9 mouse cellular contexts compared by ENCODE assay signal in the genomic region with DNA sequence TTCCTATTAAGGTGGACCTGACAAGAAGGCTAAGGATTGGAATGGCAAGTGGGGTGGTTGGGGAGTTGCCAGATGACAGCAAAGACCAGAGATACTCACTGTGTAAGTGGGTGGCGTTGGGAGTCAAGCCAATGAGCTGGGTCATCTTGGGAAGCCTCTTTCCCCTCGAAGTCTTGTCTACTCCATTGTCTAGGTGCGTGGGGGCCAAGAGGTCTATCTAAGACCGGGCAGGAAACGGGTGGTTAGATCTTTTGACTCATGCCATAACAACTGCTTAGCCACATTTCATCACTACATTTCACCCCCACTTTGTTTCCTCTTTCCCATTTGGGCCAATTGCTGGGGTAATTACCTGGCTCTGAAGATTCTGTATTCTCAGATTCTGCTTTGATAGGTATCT. TPM values are rescaled to one million over a fixed set of nuclear protein-coding genes. Genes with fewer than 3 reads are reported as not detected.
DNase-seq lines count a peak whose midpoint lies in the region; ATAC-seq and TF ChIP-seq lines count a peak whose summit lies in the region.
"Had no signal": no experiment of that assay in that cellular context is flagged by ENCODE, and none has a peak within 500 bp of the region (broad histone marks: within the 10 kb centered on the region; RNA-seq: fewer than 3 reads in every experiment).

No protein-coding gene starts in this region.

- H3K4me1 ChIP-seq in brown adipose tissue, adult 24 weeks (ENCODE audit: control insufficient read depth, insufficient read depth, insufficient read length, low read length), result peaks cover 20% of the 10 kb centered on the region
- peaks cover 70% of the 10 kb centered on the region for H3K4me1 ChIP-seq in heart, postnatal 0 days (ENCODE audit: control insufficient read depth, insufficient read depth)
- peaks cover 52% of the 10 kb centered on the region for H3K4me1 ChIP-seq in limb, embryonic 10.5 days
- peaks cover 22% of the 10 kb centered on the region for H3K4me1 ChIP-seq in midbrain, embryonic 13.5 days (replicated peaks)

- H3K4me3 ChIP-seq in brown adipose tissue, adult 24 weeks (ENCODE audit: insufficient read depth, low read depth, low read length), result peak overlapping the region; percentile 77
- peak overlapping the region; percentile 57 for H3K4me3 ChIP-seq in heart, postnatal 0 days (ENCODE audit: low read depth, low read length)
- H3K4me3 ChIP-seq in limb, embryonic 10.5 days, result peak overlapping the region; percentile 67
- H3K4me3 ChIP-seq in midbrain, embryonic 13.5 days (replicated peaks), result peak overlapping the region; percentile 49; the same call in 1 of the 2 replicates

- no peak for TF ChIP-seq EP300 in heart, postnatal 0 days (IDR thresholded peaks at IDR 0.05; ENCODE audit: low read depth)

- TF ChIP-seq CTCF in heart, postnatal 0 days (IDR thresholded peaks at IDR 0.05; ENCODE audit: low read depth), result no peak

- WGBS in heart, postnatal 0 days, result 59% methylated on average over 5 of the region's 5 CpGs
- WGBS in limb, embryonic 10.5 days, result 91% methylated on average over 5 of the region's 5 CpGs
- 91% methylated on average over 5 of the region's 5 CpGs for WGBS in midbrain, embryonic 13.5 days

- H3K4me2 ChIP-seq in heart, postnatal 0 days (ENCODE audit: low read depth, low read length), result peak overlapping the region; percentile 82
- peak overlapping the region; percentile 90 for H3K4me2 ChIP-seq in midbrain, embryonic 13.5 days (replicated peaks)

- peak overlapping the region; percentile 98 for H3K27ac ChIP-seq in brown adipose tissue, adult 24 weeks (replicated peaks; ENCODE audit: low read depth, low read length)
- peak overlapping the region; percentile 91 for H3K27ac ChIP-seq in heart, postnatal 0 days (ENCODE audit: low read depth)
- peak overlapping the region; percentile 90 for H3K27ac ChIP-seq in limb, embryonic 10.5 days
- H3K27ac ChIP-seq in midbrain, embryonic 13.5 days, result no peak overlapping the region

- H3K36me3 ChIP-seq in heart, postnatal 0 days (replicated peaks; ENCODE audit: control insufficient read depth, insufficient read depth, low read length), result peaks cover 34% of the 10 kb centered on the region; the same call in 1 of the 2 replicates
- H3K36me3 ChIP-seq in limb, embryonic 10.5 days, result peaks cover 30% of the 10 kb centered on the region
- H3K36me3 ChIP-seq in midbrain, embryonic 13.5 days, result no peaks in the 10 kb centered on the region

- no peak for ATAC-seq in heart, postnatal 0 days (ENCODE audit: insufficient read depth, low read depth)
- no peak for ATAC-seq in midbrain, embryonic 13.5 days
- ATAC-seq: Patski had no signal

- H3K9me3 ChIP-seq in heart, postnatal 0 days (replicated peaks; ENCODE audit: control insufficient read depth, low read length), result no peaks in the 10 kb centered on the region
- H3K9me3 ChIP-seq in limb, embryonic 10.5 days (replicated peaks), result no peaks in the 10 kb centered on the region
- no peaks in the 10 kb centered on the region for H3K9me3 ChIP-seq in midbrain, embryonic 13.5 days

- peak; percentile 46 for DNase-seq in gastrocnemius, postnatal 10 days
- no peak for DNase-seq in gastrocnemius, adult 18-20 months (ENCODE audit: low spot score)
- no peak for DNase-seq in heart, postnatal 0 days (ENCODE audit: low spot score)
- DNase-seq in limb, embryonic 10.5 days (ENCODE audit: low spot score), result no peak
- DNase-seq in layer of hippocampus, postnatal 25 days (ENCODE audit: extremely low spot score in 1 of 2, low spot score in 1 of 2), result no peak
- no peak for DNase-seq in embryo, embryonic 10 days (ENCODE audit: low spot score)

- H3K27me3 ChIP-seq in heart, postnatal 0 days (ENCODE audit: control insufficient read depth, insufficient read depth, low read length), result no peaks in the 10 kb centered on the region
- H3K27me3 ChIP-seq in limb, embryonic 10.5 days (ENCODE audit: low read depth, poor library complexity, severe bottlenecking), result no peaks in the 10 kb centered on the region
- peaks cover 12% of the 10 kb centered on the region; the same call in 1 of the 2 replicates for H3K27me3 ChIP-seq in midbrain, embryonic 13.5 days
- H3K27me3 ChIP-seq: Patski had no signal

- H3K9ac ChIP-seq in heart, postnatal 0 days (replicated peaks; ENCODE audit: low read depth, low read length), result peak overlapping the region; percentile 66
- H3K9ac ChIP-seq in midbrain, embryonic 13.5 days (replicated peaks), result 0 out of 2 replicates have a peak overlapping the region, but pooled peaks have one; percentile 67

RNA-seq across cellular contexts. Expression of gene Angptl4, which starts 1.2 kb away (rescaled TPM):
- total RNA-seq in gastrocnemius, postnatal 10 days (2021), result 10 to 100 TPM; 22.7 to 36.0 TPM
- total RNA-seq in gastrocnemius, adult 18-20 months (2021), result 1 to 10 TPM; 4.3 to 6.6 TPM
- 243 and 355 TPM in 2 replicates for polyA plus RNA-seq in brown adipose tissue, adult 24 weeks (2012; ENCODE audit: insufficient read depth, insufficient read length, missing spikeins)
- 35.2 and 79.3 TPM in 2 replicates for total RNA-seq in heart, postnatal 0 days (2014; rRNA removed; ENCODE audit: low replicate concordance)
- polyA plus RNA-seq in heart, postnatal 0 days (2015; fragmentation: Nextera tagmentation; extraction: Ambion mirVana), result 59.2 and 124 TPM in 2 replicates
- 30.2 and 38.9 TPM in 2 replicates for polyA plus RNA-seq in limb, embryonic 10.5 days (2016; fragmentation: Nextera tagmentation; extraction: Ambion mirVana)
- 14.3 and 17.1 TPM in 2 replicates for polyA plus RNA-seq in midbrain, embryonic 13.5 days (2015; fragmentation: Nextera tagmentation; extraction: Ambion mirVana)
- 1 to 10 TPM; 3.8 to 4.0 TPM for total RNA-seq in layer of hippocampus, postnatal 25 days (2021)

RNA-seq across cellular contexts. Expression of gene Rab11b, which starts 20.1 kb away (rescaled TPM):
- 100 to 1,000 TPM; 166 to 186 TPM for total RNA-seq in gastrocnemius, postnatal 10 days (2021)
- total RNA-seq in gastrocnemius, adult 18-20 months (2021), result 100 to 1,000 TPM; 138 to 142 TPM
- polyA plus RNA-seq in brown adipose tissue, adult 24 weeks (2012; ENCODE audit: insufficient read depth, insufficient read length, missing spikeins), result 73.4 and 85.4 TPM in 2 replicates
- total RNA-seq in heart, postnatal 0 days (2014; rRNA removed; ENCODE audit: low replicate concordance), result 58.6 and 87.8 TPM in 2 replicates
- polyA plus RNA-seq in heart, postnatal 0 days (2015; fragmentation: Nextera tagmentation; extraction: Ambion mirVana), result 382 and 425 TPM in 2 replicates
- polyA plus RNA-seq in limb, embryonic 10.5 days (2016; fragmentation: Nextera tagmentation; extraction: Ambion mirVana), result 325 and 350 TPM in 2 replicates
- polyA plus RNA-seq in midbrain, embryonic 13.5 days (2015; fragmentation: Nextera tagmentation; extraction: Ambion mirVana), result 534 and 547 TPM in 2 replicates
- total RNA-seq in layer of hippocampus, postnatal 25 days (2021), result 100 to 1,000 TPM; 304 to 328 TPM

RNA-seq across cellular contexts. Expression of gene Kank3, which starts 29.9 kb away (rescaled TPM):
- total RNA-seq in gastrocnemius, postnatal 10 days (2021), result 10 to 100 TPM; 27.6 to 33.3 TPM
- 10 to 100 TPM; 13.4 to 16.6 TPM for total RNA-seq in gastrocnemius, adult 18-20 months (2021)
- polyA plus RNA-seq in brown adipose tissue, adult 24 weeks (2012; ENCODE audit: insufficient read depth, insufficient read length, missing spikeins), result 16.2 and 37.3 TPM in 2 replicates
- total RNA-seq in heart, postnatal 0 days (2014; rRNA removed; ENCODE audit: low replicate concordance), result 33.3 and 68.7 TPM in 2 replicates
- polyA plus RNA-seq in heart, postnatal 0 days (2015; fragmentation: Nextera tagmentation; extraction: Ambion mirVana), result 46.1 and 50.8 TPM in 2 replicates
- polyA plus RNA-seq in limb, embryonic 10.5 days (2016; fragmentation: Nextera tagmentation; extraction: Ambion mirVana), result 24.8 and 28.5 TPM in 2 replicates
- 28.6 and 36.2 TPM in 2 replicates for polyA plus RNA-seq in midbrain, embryonic 13.5 days (2015; fragmentation: Nextera tagmentation; extraction: Ambion mirVana)
- 10 to 100 TPM; 27.8 to 35.8 TPM for total RNA-seq in layer of hippocampus, postnatal 25 days (2021)

RNA-seq across cellular contexts. Expression of gene Rps28, which starts 43.9 kb away (rescaled TPM):
- total RNA-seq in gastrocnemius, postnatal 10 days (2021), result 1,000 to 10,000 TPM; 1,176 to 1,238 TPM
- total RNA-seq in gastrocnemius, adult 18-20 months (2021), result 100 to 1,000 TPM; 586 to 627 TPM
- polyA plus RNA-seq in brown adipose tissue, adult 24 weeks (2012; ENCODE audit: insufficient read depth, insufficient read length, missing spikeins), result 587 and 667 TPM in 2 replicates
- 127 and 305 TPM in 2 replicates for total RNA-seq in heart, postnatal 0 days (2014; rRNA removed; ENCODE audit: low replicate concordance)
- polyA plus RNA-seq in heart, postnatal 0 days (2015; fragmentation: Nextera tagmentation; extraction: Ambion mirVana), result 622 and 631 TPM in 2 replicates
- polyA plus RNA-seq in limb, embryonic 10.5 days (2016; fragmentation: Nextera tagmentation; extraction: Ambion mirVana), result 867 and 991 TPM in 2 replicates
- polyA plus RNA-seq in midbrain, embryonic 13.5 days (2015; fragmentation: Nextera tagmentation; extraction: Ambion mirVana), result 704 and 707 TPM in 2 replicates
- 100 to 1,000 TPM; 728 to 834 TPM for total RNA-seq in layer of hippocampus, postnatal 25 days (2021)

RNA-seq across cellular contexts. Expression of gene Ndufa7, which starts 43.9 kb away (rescaled TPM):
- total RNA-seq in gastrocnemius, postnatal 10 days (2021), result 100 to 1,000 TPM; 322 to 360 TPM
- 100 to 1,000 TPM; 375 to 377 TPM for total RNA-seq in gastrocnemius, adult 18-20 months (2021)
- 1,002 and 1,055 TPM in 2 replicates for polyA plus RNA-seq in brown adipose tissue, adult 24 weeks (2012; ENCODE audit: insufficient read depth, insufficient read length, missing spikeins)
- total RNA-seq in heart, postnatal 0 days (2014; rRNA removed; ENCODE audit: low replicate concordance), result 467 and 766 TPM in 2 replicates
- 899 and 938 TPM in 2 replicates for polyA plus RNA-seq in heart, postnatal 0 days (2015; fragmentation: Nextera tagmentation; extraction: Ambion mirVana)
- polyA plus RNA-seq in limb, embryonic 10.5 days (2016; fragmentation: Nextera tagmentation; extraction: Ambion mirVana), result 497 and 518 TPM in 2 replicates
- 482 and 516 TPM in 2 replicates for polyA plus RNA-seq in midbrain, embryonic 13.5 days (2015; fragmentation: Nextera tagmentation; extraction: Ambion mirVana)
- total RNA-seq in layer of hippocampus, postnatal 25 days (2021), result 100 to 1,000 TPM; 214 to 222 TPM
